Mouse (Mus musculus) lung, postnatal 0 days (tissue): ENCODE measurements at regions not wholly inside any gene's neighbourhood (a gene's known extent, or its start where the extent isn't known, plus 50 kb on each side); places are given as distances from the start of the nearest gene placed in this dataset.
A peak's percentile ranks its signal among the peaks of the same experiment; 100 is the strongest.

Experiments used
- ATAC-seq: fragments of 200-750 bp; cut with Nextera tagmentation; 2 replicates; pipeline ENCODE4 v1.8.0; 2017; ENCODE audit warnings: moderate library complexity
- DNase-seq: peaks from one replicate; pipeline ENCODE4 v3.0.0-alpha.2; 2016; ENCODE audit warnings: low spot score
- H3K27ac ChIP-seq: fragments of 300-500 bp; sonication (generic); 2 replicates; pipeline ENCODE4 v1.5.1; 2014; ENCODE audit warnings: antibody characterized with exemption, mild to moderate bottlenecking, low read length, mixed read lengths
- H3K27me3 ChIP-seq: fragments of 300-500 bp; sonication (generic); replicated peaks from 2 replicates; pipeline ENCODE4 v1.6.1; 2014; ENCODE audit warnings: low read length, mixed read lengths; ENCODE audit not compliant: insufficient read depth
- H3K36me3 ChIP-seq: fragments of 300-500 bp; sonication (generic); 2 replicates; pipeline ENCODE4 v1.6.1; 2014; ENCODE audit warnings: low read length, mixed read lengths; ENCODE audit not compliant: insufficient read depth
- H3K4me1 ChIP-seq: fragments of 300-500 bp; sonication (generic); 2 replicates; pipeline ENCODE4 v1.6.1; 2014; ENCODE audit warnings: antibody characterized with exemption, low read depth, low read length, mixed read lengths; ENCODE audit not compliant: insufficient read depth
- H3K4me2 ChIP-seq: fragments of 300-500 bp; sonication (generic); replicated peaks from 2 replicates; pipeline ENCODE4 v1.6.1; 2014; ENCODE audit warnings: low read depth, mild to moderate bottlenecking, low read length, moderate library complexity, mixed read lengths
- H3K4me3 ChIP-seq: fragments of 300-500 bp; sonication (generic); 2 replicates; pipeline ENCODE4 v1.5.1; 2014; ENCODE audit warnings: low read depth, low read length
- H3K9ac ChIP-seq: fragments of 300-500 bp; sonication (generic); replicated peaks from 2 replicates; pipeline ENCODE4 v1.6.1; 2014; ENCODE audit warnings: low read depth, mild to moderate bottlenecking
- H3K9me3 ChIP-seq: fragments of 300-500 bp; sonication (generic); 2 replicates; pipeline ENCODE4 v1.6.1; 2016; ENCODE audit warnings: low read length, mixed read lengths
- CTCF ChIP-seq: IDR thresholded peaks from 2 replicates; pipeline ENCODE4 v1.5.1; 2016; ENCODE audit warnings: antibody characterized with exemption, mild to moderate bottlenecking
- EP300 ChIP-seq: IDR thresholded peaks from 2 replicates; pipeline ENCODE4 v1.6.1; 2016; ENCODE audit warnings: antibody characterized with exemption, mild to moderate bottlenecking, control low read depth
- WGBS: fragments of 180-500 bp; shearing (Covaris S2); extraction: QIAGEN DNeasy Blood & Tissue Kit; methylation state at CpG from one replicate; pipeline ENCODE4 v1.1.7; 2014; 5-methylcytosine and 5-hydroxymethylcytosine counted together

DNA sequence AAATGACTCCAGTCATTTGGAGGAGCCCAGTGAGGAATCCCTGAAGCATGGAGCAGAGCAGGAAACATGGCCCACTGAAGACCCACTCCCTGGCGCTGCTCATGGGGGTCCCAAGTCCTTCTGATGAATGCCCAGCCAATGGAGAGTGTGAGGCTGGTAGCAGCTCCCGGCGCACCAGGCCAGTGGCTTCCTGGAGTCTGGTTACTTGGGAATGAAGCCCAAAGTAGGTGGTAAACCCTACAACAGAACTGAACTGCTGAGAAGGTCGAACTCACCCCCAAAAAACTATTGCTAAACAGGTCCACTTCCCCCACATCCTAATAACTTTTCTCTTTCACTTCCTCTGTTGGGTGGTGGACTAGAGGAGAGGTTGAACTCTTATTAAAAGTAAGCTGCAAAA lies 183.3 kb upstream of the Pde3a start:
- Histone ChIP-seq H3K4me1 (no peaks in the 10 kb centered on the region), H3K27ac (no peak overlapping the region), H3K9ac (no peak overlapping the region), H3K36me3 (no peaks in the 10 kb centered on the region), H3K9me3 (no peaks in the 10 kb centered on the region), H3K27me3 (no peaks in the 10 kb centered on the region), H3K4me2 (no peak overlapping the region), H3K4me3 (no peak overlapping the region)
- no peak for TF ChIP-seq CTCF
- DNase-seq (no peak), ATAC-seq (no peak)
- 77% methylated on average over 4 of the region's 4 CpGs for WGBS

DNA sequence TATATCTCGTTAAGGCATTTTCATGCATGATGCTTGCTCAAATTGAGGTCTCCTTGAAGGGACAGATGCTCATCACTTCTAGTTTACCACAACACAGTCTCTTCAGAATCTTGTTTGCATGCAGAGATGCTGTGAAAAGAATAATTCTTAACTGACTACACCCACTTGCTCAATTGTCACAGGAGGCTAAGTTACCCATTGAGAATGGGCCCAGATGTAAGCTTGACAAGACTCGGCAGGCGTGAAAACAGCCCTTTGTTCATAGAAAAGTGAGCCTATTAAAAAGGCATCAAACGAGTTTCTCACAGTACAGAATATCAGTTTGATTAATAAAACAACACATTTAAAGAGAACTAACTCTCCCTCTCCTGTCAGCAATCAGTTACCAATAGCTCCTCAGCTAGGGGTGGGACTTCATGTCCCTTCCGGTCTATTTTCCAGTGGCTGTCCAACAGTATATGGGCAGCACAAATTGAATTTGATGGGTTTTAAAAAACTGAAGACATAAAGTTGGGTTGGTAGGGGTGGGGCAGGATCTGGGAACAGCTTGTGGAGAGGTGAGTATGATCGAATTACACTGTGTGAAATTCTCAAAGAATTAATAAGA lies 180.1 kb upstream of the Pde3a start:
- WGBS: 85% methylated on average over 6 of the region's 6 CpGs
- ATAC-seq: no peak

DNA sequence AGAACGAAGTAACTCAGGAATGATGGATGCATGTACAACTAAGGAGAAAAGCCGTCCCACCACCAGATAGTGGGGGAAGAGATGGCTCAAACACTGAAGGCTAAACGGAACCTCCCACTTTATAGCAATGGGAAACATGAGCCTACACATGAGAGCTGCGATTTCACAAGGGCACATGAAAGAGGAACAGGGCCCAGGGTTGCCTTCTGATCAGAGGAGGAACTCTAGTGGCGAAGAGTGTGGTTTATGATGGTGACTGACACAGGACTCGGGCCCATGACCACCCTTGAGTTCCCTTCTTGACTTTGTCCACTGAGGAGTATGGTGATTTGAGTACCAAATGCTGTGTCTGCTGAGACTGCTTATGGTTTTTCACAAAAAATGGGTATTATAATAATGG lies 179.2 kb upstream of the Pde3a start:
- H3K4me2 ChIP-seq: no peak overlapping the region
- H3K4me1 ChIP-seq: no peaks in the 10 kb centered on the region
- no peak; the same call in 1 of the 2 replicates for ATAC-seq
- 85% methylated on average over 6 of the region's 6 CpGs for WGBS
- no peak overlapping the region for H3K9ac ChIP-seq
- no peaks in the 10 kb centered on the region for H3K27me3 ChIP-seq
- no peaks in the 10 kb centered on the region for H3K9me3 ChIP-seq
- H3K27ac ChIP-seq: no peak overlapping the region
- H3K4me3 ChIP-seq: no peak overlapping the region
- TF ChIP-seq EP300 (no peak), CTCF (no peak)
- DNase-seq: no peak
- no peaks in the 10 kb centered on the region for H3K36me3 ChIP-seq

More for the DNA sequence above, 180.1 kb upstream of the Pde3a start:
- H3K4me1 ChIP-seq: no peaks in the 10 kb centered on the region
- no peaks in the 10 kb centered on the region for H3K36me3 ChIP-seq
- H3K4me2 ChIP-seq: no peak overlapping the region
- H3K9me3 ChIP-seq: no peaks in the 10 kb centered on the region
- H3K27ac ChIP-seq: no peak overlapping the region
- no peak for DNase-seq
- H3K27me3 ChIP-seq: no peaks in the 10 kb centered on the region
- TF ChIP-seq CTCF (no peak), EP300 (no peak)
- no peak overlapping the region for H3K4me3 ChIP-seq
- no peak overlapping the region for H3K9ac ChIP-seq

DNA sequence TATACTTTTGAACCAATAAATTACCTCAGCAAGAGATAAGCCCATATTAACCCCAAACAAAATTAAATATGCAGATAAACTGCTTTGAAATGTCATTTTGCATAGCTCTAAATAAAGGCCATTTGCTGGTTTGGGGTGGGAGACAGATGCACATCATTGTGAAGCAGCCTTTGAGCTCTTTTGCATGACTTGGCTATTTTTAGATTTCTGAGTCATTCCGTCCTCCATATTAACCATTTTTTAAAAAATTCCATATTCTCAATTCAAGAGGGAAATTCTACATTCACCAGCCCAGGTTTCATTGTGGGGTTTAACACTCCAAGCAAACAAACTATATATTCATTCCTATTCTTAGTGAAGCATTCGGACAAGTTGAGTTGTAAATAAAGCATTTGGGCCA lies 177.6 kb upstream of the Pde3a start:
- Histone ChIP-seq H3K4me3 (no peak overlapping the region), H3K4me1 (no peaks in the 10 kb centered on the region), H3K9me3 (no peaks in the 10 kb centered on the region), H3K4me2 (no peak overlapping the region), H3K27me3 (no peaks in the 10 kb centered on the region), H3K27ac (no peak overlapping the region), H3K9ac (no peak overlapping the region), H3K36me3 (no peaks in the 10 kb centered on the region)
- no peak for TF ChIP-seq EP300
- TF ChIP-seq CTCF: no peak
- DNase-seq: no peak
- WGBS: 66% methylated on average over 2 of the region's 2 CpGs
- no peak for ATAC-seq

DNA sequence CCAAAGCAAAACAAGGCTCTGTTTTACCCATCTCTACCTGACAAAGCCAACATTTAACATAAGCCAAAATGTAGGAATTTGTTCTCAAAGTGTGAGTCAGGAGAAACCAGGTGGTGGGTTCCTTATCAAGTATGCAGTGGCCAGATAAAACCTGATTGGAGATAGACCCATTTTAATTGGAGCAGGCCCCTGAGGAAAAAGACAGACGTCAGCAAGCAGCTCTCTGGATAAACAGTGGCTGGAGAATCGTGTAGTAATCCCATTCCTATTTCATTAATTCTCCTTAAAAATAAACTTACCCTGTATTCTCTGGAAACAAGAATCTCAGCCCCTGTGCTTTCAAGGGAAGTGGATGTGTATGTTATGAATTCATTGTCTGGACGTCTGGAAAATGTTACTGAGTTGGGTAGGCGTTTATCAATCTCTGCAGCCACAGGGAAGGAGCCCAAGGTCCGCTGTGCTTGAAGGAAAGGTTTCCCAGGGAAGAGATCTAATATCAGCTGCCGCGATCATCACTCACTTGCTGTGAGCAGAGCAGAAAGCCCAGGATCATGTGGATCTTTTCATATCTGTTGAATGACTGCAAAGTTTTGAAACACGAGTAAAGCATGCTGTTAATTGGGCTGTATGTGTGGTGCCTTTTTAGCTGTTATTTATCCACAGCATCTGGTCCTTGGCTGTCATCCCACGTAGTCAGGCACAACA lies 157.8 kb upstream of the Pde3a start:
- ATAC-seq (peak; percentile 79), DNase-seq (peak; percentile 62)
- WGBS: 33% methylated on average over 9 of the region's 9 CpGs
- Histone ChIP-seq H3K4me2 (0 out of 2 replicates have a peak overlapping the region, but pooled peaks have one; percentile 8), H3K27ac (0 out of 2 replicates have a peak overlapping the region, but pooled peaks have one; percentile 27), H3K9me3 (no peaks in the 10 kb centered on the region), H3K27me3 (no peaks in the 10 kb centered on the region), H3K4me1 (no peaks in the 10 kb centered on the region), H3K9ac (no peak overlapping the region), H3K4me3 (no peak overlapping the region), H3K36me3 (no peaks in the 10 kb centered on the region)
- TF ChIP-seq CTCF (no peak), EP300 (peak; percentile 89)

DNA sequence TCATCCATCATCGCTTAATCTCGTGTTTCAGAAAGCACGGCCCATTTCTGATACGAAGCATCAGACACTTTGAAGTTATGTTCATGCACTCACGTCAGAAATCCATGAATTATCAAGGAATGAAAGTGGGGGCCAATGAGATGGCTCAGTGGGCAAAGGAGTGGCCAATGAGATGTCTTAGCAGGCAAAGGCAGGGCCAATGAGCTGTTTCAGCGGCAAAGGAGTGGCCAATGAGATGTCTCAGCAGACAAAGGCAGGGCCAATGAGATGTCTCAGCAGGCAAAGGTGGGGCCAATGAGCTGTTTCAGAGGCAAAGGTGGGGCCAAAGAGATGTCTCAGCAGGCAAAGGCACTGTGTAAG lies 157.3 kb upstream of the Pde3a start:
- H3K4me2 ChIP-seq: 0 out of 2 replicates have a peak overlapping the region, but pooled peaks have one; percentile 8
- ATAC-seq: peak; percentile 71
- no peaks in the 10 kb centered on the region for H3K4me1 ChIP-seq
- H3K9ac ChIP-seq: no peak overlapping the region
- no peaks in the 10 kb centered on the region for H3K36me3 ChIP-seq
- DNase-seq: peak; percentile 39
- H3K9me3 ChIP-seq: no peaks in the 10 kb centered on the region
- H3K27me3 ChIP-seq: no peaks in the 10 kb centered on the region
- no peak overlapping the region for H3K4me3 ChIP-seq
- H3K27ac ChIP-seq: no peak overlapping the region
- TF ChIP-seq CTCF (no peak), EP300 (no peak)
- WGBS: 47% methylated on average over 6 of the region's 6 CpGs
